Comparison of ENCODE assay signal across 9 mouse cellular contexts in genomic region chr1:167608201-167608741, GRCm38 (mm10). TPM values are rescaled to one million over a fixed set of nuclear protein-coding genes. Genes with fewer than 3 reads are reported as not detected.
DNase-seq lines count a peak whose midpoint lies in the region; ATAC-seq and TF ChIP-seq lines count a peak whose summit lies in the region.
"Had no signal": no experiment of that assay in that cellular context is flagged by ENCODE, and none has a peak within 500 bp of the region (broad histone marks: within the 10 kb centered on the region; RNA-seq: fewer than 3 reads in every experiment).

No protein-coding gene starts in this region.

- ATAC-seq in forebrain, embryonic 15.5 days (replicated peaks): peak; percentile 78
- ATAC-seq in midbrain, postnatal 0 days (ENCODE audit: low FRiP score): peak; percentile 89

- H3K27ac ChIP-seq in forebrain, embryonic 15.5 days (replicated peaks): peak overlapping the region; percentile 66
- H3K27ac ChIP-seq in midbrain, postnatal 0 days (ENCODE audit: low read depth, low read length): peak overlapping the region; percentile 68
- no peak overlapping the region for H3K27ac ChIP-seq in heart, embryonic 10.5 days

- no peaks in the 10 kb centered on the region for H3K36me3 ChIP-seq in forebrain, embryonic 15.5 days
- no peaks in the 10 kb centered on the region for H3K36me3 ChIP-seq in midbrain, postnatal 0 days (ENCODE audit: insufficient read depth, low read length)
- H3K36me3 ChIP-seq in heart, embryonic 10.5 days: no peaks in the 10 kb centered on the region

- 9% methylated on average over 9 of the region's 9 CpGs for WGBS in forebrain, embryonic 15.5 days
- WGBS in midbrain, postnatal 0 days: 4% methylated on average over 9 of the region's 9 CpGs
- 43% methylated on average over 9 of the region's 9 CpGs for WGBS in heart, embryonic 10.5 days

- no peak for TF ChIP-seq CTCF in midbrain, postnatal 0 days (IDR thresholded peaks at IDR 0.05)

- H3K4me1 ChIP-seq in forebrain, embryonic 15.5 days: peaks cover 22% of the 10 kb centered on the region
- H3K4me1 ChIP-seq in midbrain, postnatal 0 days (ENCODE audit: insufficient read depth, low read length): peaks cover 10% of the 10 kb centered on the region; the same call in 1 of the 2 replicates
- H3K4me1 ChIP-seq in heart, embryonic 10.5 days: no peaks in the 10 kb centered on the region; the same call in 1 of the 2 replicates

- H3K27me3 ChIP-seq in forebrain, embryonic 15.5 days: no peaks in the 10 kb centered on the region; the same call in 1 of the 2 replicates
- H3K27me3 ChIP-seq in midbrain, postnatal 0 days (ENCODE audit: insufficient read depth, low read length): no peaks in the 10 kb centered on the region
- 0 out of 2 replicates have a peak, but pooled peaks cover 8% of the 10 kb centered on the region for H3K27me3 ChIP-seq in heart, embryonic 10.5 days (ENCODE audit: insufficient read depth, poor library complexity, severe bottlenecking)

- H3K9me3 ChIP-seq in forebrain, embryonic 15.5 days: no peaks in the 10 kb centered on the region
- no peaks in the 10 kb centered on the region for H3K9me3 ChIP-seq in midbrain, postnatal 0 days (ENCODE audit: low read length)
- no peaks in the 10 kb centered on the region for H3K9me3 ChIP-seq in heart, embryonic 10.5 days

- peak; percentile 65 for DNase-seq in R1 (ENCODE audit: low read depth, low spot score)
- peak; percentile 23 to 41 for DNase-seq in layer of hippocampus, postnatal 14 days (ENCODE audit: low spot score in 2 of 2)
- peak; percentile 90 for DNase-seq in midbrain, postnatal 0 days (ENCODE audit: low spot score)
- no peak for DNase-seq in thymus, postnatal 4 days
- DNase-seq in heart, embryonic 10.5 days (ENCODE audit: low spot score): no peak
- no peak for DNase-seq in heart, adult 9 months (ENCODE audit: low spot score in 2 of 2)
- DNase-seq in cerebellum, adult 9-10 months: no peak
- DNase-seq: adrenal gland, postnatal 25 days had no signal

- no peak overlapping the region; the same call in 1 of the 2 replicates for H3K9ac ChIP-seq in forebrain, embryonic 15.5 days (replicated peaks)
- H3K9ac ChIP-seq in midbrain, postnatal 0 days (replicated peaks; ENCODE audit: low read length, poor library complexity, severe bottlenecking): peak overlapping the region; percentile 48

- peak overlapping the region; percentile 47 for H3K4me2 ChIP-seq in forebrain, embryonic 15.5 days (replicated peaks)
- H3K4me2 ChIP-seq in midbrain, postnatal 0 days (ENCODE audit: low read depth, low read length, poor library complexity, severe bottlenecking): peak overlapping the region; percentile 71

- peak overlapping the region; percentile 21 for H3K4me3 ChIP-seq in forebrain, embryonic 15.5 days
- H3K4me3 ChIP-seq in midbrain, postnatal 0 days (ENCODE audit: low read depth, low read length): peak overlapping the region; percentile 31
- H3K4me3 ChIP-seq in heart, embryonic 10.5 days: no peak overlapping the region

RNA-seq across cellular contexts. Expression of gene Rxrg, which starts 10.1 kb away (rescaled TPM):
- polyA plus RNA-seq in forebrain, embryonic 15.5 days (2015; fragmentation: Nextera tagmentation; extraction: Ambion mirVana): 29.5 and 32.8 TPM in 2 replicates
- 1 to 10 TPM; 4.7 to 6.3 TPM for total RNA-seq in layer of hippocampus, postnatal 14 days (2021)
- 11.2 and 11.4 TPM in 2 replicates for total RNA-seq in midbrain, postnatal 0 days (2014; rRNA removed)
- 12.8 and 13.8 TPM in 2 replicates for polyA plus RNA-seq in midbrain, postnatal 0 days (2015; fragmentation: Nextera tagmentation; extraction: Ambion mirVana)
- 2.0 and 3.5 TPM in 2 replicates for polyA plus RNA-seq in heart, embryonic 10.5 days (2016; fragmentation: Nextera tagmentation; extraction: Ambion mirVana)

Comparison
In these comparisons a context has a peak if more than half of its experiments do, and no peak if none do; other contexts are left out.
1. DNase-seq: peak in R1 (single experiment), layer of hippocampus, postnatal 14 days (2 of 2) and midbrain, postnatal 0 days (single experiment); none in thymus, postnatal 4 days (single experiment), heart, embryonic 10.5 days (single experiment), heart, adult 9 months (0 of 2) and cerebellum, adult 9-10 months (single experiment).